In genomic region chr7:100855300-100855699, GRCm38 (mm10) we compare ENCODE assay signal across 8 mouse cellular contexts. TPM values are rescaled to one million over a fixed set of nuclear protein-coding genes. Genes with fewer than 3 reads are reported as not detected.
DNase-seq lines count a peak whose midpoint lies in the region; ATAC-seq lines count a peak whose summit lies in the region.

No protein-coding gene starts in this region.

- H3K9me3 ChIP-seq in hindbrain, embryonic 10.5 days = no peaks in the 10 kb centered on the region
- no peaks in the 10 kb centered on the region for H3K9me3 ChIP-seq in hindbrain, embryonic 12.5 days (replicated peaks)
- no peaks in the 10 kb centered on the region for H3K9me3 ChIP-seq in limb, embryonic 12.5 days
- no peaks in the 10 kb centered on the region for H3K9me3 ChIP-seq in midbrain, embryonic 10.5 days (replicated peaks)

- WGBS in hindbrain, embryonic 10.5 days = 51% methylated on average over 4 of the region's 4 CpGs
- WGBS in hindbrain, embryonic 12.5 days = 47% methylated on average over 4 of the region's 4 CpGs
- 58% methylated on average over 4 of the region's 4 CpGs for WGBS in limb, embryonic 12.5 days
- WGBS in midbrain, embryonic 10.5 days = 50% methylated on average over 4 of the region's 4 CpGs

- H3K9ac ChIP-seq in hindbrain, embryonic 12.5 days = no peak overlapping the region
- 0 out of 2 replicates have a peak overlapping the region, but pooled peaks have one; percentile 18 for H3K9ac ChIP-seq in limb, embryonic 12.5 days (replicated peaks)

- H3K4me2 ChIP-seq in hindbrain, embryonic 12.5 days (replicated peaks) = no peak overlapping the region
- H3K4me2 ChIP-seq in limb, embryonic 12.5 days = no peak overlapping the region

- H3K27me3 ChIP-seq in hindbrain, embryonic 10.5 days (ENCODE audit: insufficient read depth, poor library complexity, severe bottlenecking) = no peaks in the 10 kb centered on the region
- H3K27me3 ChIP-seq in hindbrain, embryonic 12.5 days = no peaks in the 10 kb centered on the region
- H3K27me3 ChIP-seq in limb, embryonic 12.5 days = no peaks in the 10 kb centered on the region
- H3K27me3 ChIP-seq in midbrain, embryonic 10.5 days (ENCODE audit: low read depth, poor library complexity, severe bottlenecking) = no peaks in the 10 kb centered on the region

- 0 out of 2 replicates have a peak overlapping the region, but pooled peaks have one; percentile 4 for H3K27ac ChIP-seq in hindbrain, embryonic 10.5 days
- no peak overlapping the region for H3K27ac ChIP-seq in hindbrain, embryonic 12.5 days
- H3K27ac ChIP-seq in limb, embryonic 12.5 days = 0 out of 2 replicates have a peak overlapping the region, but pooled peaks have one; percentile 17
- no peak overlapping the region for H3K27ac ChIP-seq in midbrain, embryonic 10.5 days (replicated peaks)

- DNase-seq in hindbrain, embryonic 10.5 days (ENCODE audit: low spot score) = no peak
- DNase-seq in thymus, postnatal 14 days = peak; percentile 25
- no peak for DNase-seq in thymus, postnatal 25 days
- no peak for DNase-seq in midbrain, embryonic 10.5 days (ENCODE audit: low spot score)
- DNase-seq in left cerebral cortex, adult 8-10 months (ENCODE audit: low spot score in 2 of 2) = no peak
- no peak for DNase-seq in left cerebral cortex, postnatal 4 days

- no peaks in the 10 kb centered on the region for H3K36me3 ChIP-seq in hindbrain, embryonic 10.5 days
- no peaks in the 10 kb centered on the region for H3K36me3 ChIP-seq in hindbrain, embryonic 12.5 days
- no peaks in the 10 kb centered on the region for H3K36me3 ChIP-seq in limb, embryonic 12.5 days
- no peaks in the 10 kb centered on the region for H3K36me3 ChIP-seq in midbrain, embryonic 10.5 days

- H3K4me1 ChIP-seq in hindbrain, embryonic 10.5 days (replicated peaks) = peaks cover 55% of the 10 kb centered on the region
- peaks cover 30% of the 10 kb centered on the region for H3K4me1 ChIP-seq in hindbrain, embryonic 12.5 days
- H3K4me1 ChIP-seq in limb, embryonic 12.5 days (replicated peaks) = peaks cover 64% of the 10 kb centered on the region
- H3K4me1 ChIP-seq in midbrain, embryonic 10.5 days = peaks cover 27% of the 10 kb centered on the region

- intact Hi-C loops in left cerebral cortex, postnatal 4 days (cut with DNase I) = no loop called here

- H3K4me3 ChIP-seq in hindbrain, embryonic 10.5 days = no peak overlapping the region
- H3K4me3 ChIP-seq in hindbrain, embryonic 12.5 days = no peak overlapping the region
- H3K4me3 ChIP-seq in limb, embryonic 12.5 days (replicated peaks) = no peak overlapping the region
- H3K4me3 ChIP-seq in midbrain, embryonic 10.5 days = no peak overlapping the region

- no peak for ATAC-seq in hindbrain, embryonic 12.5 days (ENCODE audit: low FRiP score)
- no peak for ATAC-seq in limb, embryonic 12.5 days (ENCODE audit: insufficient number of reproducible peaks, insufficient read depth, low FRiP score, low TSS enrichment, low read depth)

RNA-seq across cellular contexts. Expression of gene Relt, which starts 7.9 kb away (rescaled TPM):
- polyA plus RNA-seq in hindbrain, embryonic 10.5 days (2016; fragmentation: Nextera tagmentation; extraction: Ambion mirVana) = 3.6 and 4.8 TPM in 2 replicates
- polyA plus RNA-seq in hindbrain, embryonic 12.5 days (2016; fragmentation: Nextera tagmentation; extraction: Ambion mirVana) = 3.6 and 4.5 TPM in 2 replicates
- 3.5 and 5.8 TPM in 2 replicates for polyA plus RNA-seq in limb, embryonic 12.5 days (2016; fragmentation: Nextera tagmentation; extraction: Ambion mirVana)
- polyA plus RNA-seq in midbrain, embryonic 10.5 days (2016; fragmentation: Nextera tagmentation; extraction: Ambion mirVana) = 4.3 and 5.2 TPM in 2 replicates
- total RNA-seq in left cerebral cortex, adult 8-10 months (2022) = 10 to 100 TPM; 16.7 to 18.9 (median 17.8) TPM
- total RNA-seq in left cerebral cortex, postnatal 4 days (2021) = 1 to 10 TPM; 6.3 to 7.4 TPM

Comparison
In these comparisons a context has a peak if more than half of its experiments do, and no peak if none do; other contexts are left out.
1. H3K27ac ChIP-seq: peak in hindbrain, embryonic 10.5 days (single experiment) and limb, embryonic 12.5 days (single experiment); none in hindbrain, embryonic 12.5 days (single experiment) and midbrain, embryonic 10.5 days (single experiment).